Mouse (Mus musculus) megakaryocyte, embryonic 14.5 days (primary cell): ENCODE data around the gene Krt7.

Experiments used
- FLI1 ChIP-seq: IDR thresholded peaks from 2 replicates; pipeline ENCODE4 v1.6.1; 2012; ENCODE audit warnings: low read length, inconsistent platforms, mixed read lengths
- GATA1 ChIP-seq: IDR thresholded peaks from 3 replicates; pipeline ENCODE4 v1.6.1; 2012; ENCODE audit warnings: mixed read lengths, low read length, inconsistent platforms, borderline replicate concordance

DNA sequence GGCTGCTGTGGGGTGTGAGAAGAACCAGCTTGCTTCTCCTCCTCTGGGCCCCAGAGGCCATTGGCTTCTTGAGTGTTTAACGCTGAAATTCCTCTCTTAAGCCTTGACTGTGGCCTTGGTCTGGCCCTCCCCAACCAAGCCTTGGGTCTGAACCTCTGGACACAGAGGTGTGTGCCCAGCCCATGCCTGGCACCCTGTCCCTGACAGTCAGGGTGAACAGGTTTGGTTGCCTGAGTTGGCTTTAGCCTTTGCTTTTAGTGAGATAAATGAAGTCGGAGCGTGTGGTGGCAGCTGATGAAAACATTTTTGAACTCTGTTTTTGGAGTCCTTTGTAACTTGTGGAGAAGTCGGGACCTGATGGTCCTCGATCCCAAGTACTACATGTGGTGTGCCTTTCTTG, 20.6 kb upstream of the Krt7 start:
- TF ChIP-seq GATA1 (no peak), FLI1 (no peak)
